8 mouse cellular contexts compared by ENCODE assay signal in the genomic region with DNA sequence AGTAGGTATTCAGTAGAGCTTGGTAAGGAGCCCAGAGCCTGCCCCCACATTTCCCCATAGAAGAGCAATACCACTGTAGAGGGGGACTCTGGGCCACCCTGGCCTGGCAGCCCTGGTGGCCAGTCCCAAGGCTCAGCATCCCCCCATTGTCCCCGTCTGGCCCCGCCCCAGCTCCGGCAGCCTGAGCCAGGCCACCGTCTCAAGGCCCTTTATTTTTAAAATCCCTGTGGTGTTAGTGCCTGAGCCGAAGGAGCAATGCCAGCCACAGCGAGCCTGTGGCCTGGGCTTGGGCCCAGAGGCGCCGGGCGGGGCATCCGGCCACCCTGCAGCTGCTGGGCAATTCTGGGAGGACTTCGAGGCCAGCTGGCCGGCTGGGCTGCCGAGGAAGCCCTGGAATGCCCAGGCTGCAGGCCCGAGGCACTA. TPM values are rescaled to one million over a fixed set of nuclear protein-coding genes. Genes with fewer than 3 reads are reported as not detected.
DNase-seq lines count a peak whose midpoint lies in the region; ATAC-seq and TF ChIP-seq lines count a peak whose summit lies in the region.

No protein-coding gene starts in this region.

- H3K9me3 ChIP-seq in forebrain, embryonic 12.5 days: no peaks in the 10 kb centered on the region
- H3K9me3 ChIP-seq in heart, embryonic 14.5 days (ENCODE audit: control insufficient read depth, low read length): no peaks in the 10 kb centered on the region
- H3K9me3 ChIP-seq in kidney, postnatal 0 days (replicated peaks; ENCODE audit: low read length): no peaks in the 10 kb centered on the region
- no peaks in the 10 kb centered on the region for H3K9me3 ChIP-seq in liver, embryonic 12.5 days (replicated peaks)
- no peaks in the 10 kb centered on the region for H3K9me3 ChIP-seq in neural tube, embryonic 15.5 days (replicated peaks)

- H3K79me2 ChIP-seq in liver, adult 2 months (ENCODE audit: control insufficient read depth, insufficient read depth, low read length): no peaks in the 10 kb centered on the region

- 9% methylated on average over 14 of the region's 14 CpGs for WGBS in liver, adult 2 months
- 7% methylated on average over 14 of the region's 14 CpGs for WGBS in forebrain, embryonic 12.5 days
- WGBS in heart, embryonic 14.5 days: 22% methylated on average over 14 of the region's 14 CpGs
- 16% methylated on average over 14 of the region's 14 CpGs for WGBS in kidney, postnatal 0 days
- WGBS in liver, embryonic 12.5 days (ENCODE audit: insufficient replicate concordance): 51% methylated on average over 14 of the region's 14 CpGs
- WGBS in neural tube, embryonic 15.5 days: 7% methylated on average over 14 of the region's 14 CpGs

- H3K9ac ChIP-seq in liver, adult 2 months (ENCODE audit: low read depth, low read length): peak overlapping the region; percentile 54
- peak overlapping the region; percentile 44; the same call in 1 of the 2 replicates for H3K9ac ChIP-seq in forebrain, embryonic 12.5 days
- peak overlapping the region; percentile 6 for H3K9ac ChIP-seq in heart, embryonic 14.5 days (ENCODE audit: low read length)
- H3K9ac ChIP-seq in kidney, postnatal 0 days (ENCODE audit: low read depth, low read length): peak overlapping the region; percentile 33; the same call in 1 of the 2 replicates
- H3K9ac ChIP-seq in liver, embryonic 12.5 days: no peak overlapping the region; the same call in 1 of the 2 replicates
- no peak overlapping the region for H3K9ac ChIP-seq in neural tube, embryonic 15.5 days (replicated peaks)

- DNase-seq in liver, adult 2 months (ENCODE audit: extremely low read depth, low read depth, low spot score): peak; percentile 80
- DNase-seq in liver: no peak
- DNase-seq in kidney, postnatal 0 days (ENCODE audit: low spot score): peak; percentile 80
- no peak for DNase-seq in c-Kit-positive CD71-positive TER-119-positive erythroid progenitor cells, embryonic 14.5 days (ENCODE audit: low spot score)

- no peak for TF ChIP-seq POLR2A in liver, adult 2 months (IDR thresholded peaks at IDR 0.05; ENCODE audit: extremely low read depth, insufficient read depth, low read length)

- no peak for TF ChIP-seq CTCF in liver, adult 2 months (IDR thresholded peaks at IDR 0.05; ENCODE audit: low read depth, low read length)
- no peak for TF ChIP-seq CTCF in kidney, postnatal 0 days (IDR thresholded peaks at IDR 0.05; ENCODE audit: low read depth)

- peak overlapping the region; percentile 10; the same call in 1 of the 2 replicates for H3K4me3 ChIP-seq in liver, adult 2 months (ENCODE audit: insufficient read depth, low read depth, low read length)
- no peak overlapping the region for H3K4me3 ChIP-seq in forebrain, embryonic 12.5 days (replicated peaks)
- H3K4me3 ChIP-seq in heart, embryonic 14.5 days (ENCODE audit: control insufficient read depth in 1 of 2, insufficient read depth in 1 of 2, low read depth in 1 of 2, low read length in 2 of 2): no peak overlapping the region
- H3K4me3 ChIP-seq in kidney, postnatal 0 days (replicated peaks; ENCODE audit: low read depth, low read length): no peak overlapping the region
- no peak overlapping the region for H3K4me3 ChIP-seq in liver, embryonic 12.5 days
- H3K4me3 ChIP-seq in neural tube, embryonic 15.5 days (replicated peaks): no peak overlapping the region

- H3K36me3 ChIP-seq in liver, adult 2 months (ENCODE audit: control insufficient read depth, insufficient read depth, low read length): no peaks in the 10 kb centered on the region
- no peaks in the 10 kb centered on the region for H3K36me3 ChIP-seq in forebrain, embryonic 12.5 days (replicated peaks)
- H3K36me3 ChIP-seq in heart, embryonic 14.5 days (ENCODE audit: control insufficient read depth, insufficient read depth, low read length): no peaks in the 10 kb centered on the region
- H3K36me3 ChIP-seq in kidney, postnatal 0 days (ENCODE audit: insufficient read depth, low read length): no peaks in the 10 kb centered on the region
- H3K36me3 ChIP-seq in liver, embryonic 12.5 days: no peaks in the 10 kb centered on the region
- H3K36me3 ChIP-seq in neural tube, embryonic 15.5 days: no peaks in the 10 kb centered on the region

- H3K4me2 ChIP-seq in forebrain, embryonic 12.5 days: 0 out of 2 replicates have a peak overlapping the region, but pooled peaks have one; percentile 4
- H3K4me2 ChIP-seq in heart, embryonic 14.5 days (ENCODE audit: low read length): peak overlapping the region; percentile 32; the same call in 1 of the 2 replicates
- peak overlapping the region; percentile 37 for H3K4me2 ChIP-seq in kidney, postnatal 0 days (ENCODE audit: low read length)
- peak overlapping the region; percentile 30; the same call in 1 of the 2 replicates for H3K4me2 ChIP-seq in liver, embryonic 12.5 days
- H3K4me2 ChIP-seq in neural tube, embryonic 15.5 days: no peak overlapping the region

- H3K27me3 ChIP-seq in liver, adult 2 months (ENCODE audit: control insufficient read depth, insufficient read depth, low read length): no peaks in the 10 kb centered on the region
- H3K27me3 ChIP-seq in forebrain, embryonic 12.5 days: peaks cover 31% of the 10 kb centered on the region
- no peaks in the 10 kb centered on the region for H3K27me3 ChIP-seq in heart, embryonic 14.5 days (ENCODE audit: control insufficient read depth, insufficient read depth, low read length)
- no peaks in the 10 kb centered on the region for H3K27me3 ChIP-seq in kidney, postnatal 0 days (ENCODE audit: insufficient read depth, low read length)
- peaks cover 23% of the 10 kb centered on the region for H3K27me3 ChIP-seq in liver, embryonic 12.5 days (replicated peaks)
- peaks cover 8% of the 10 kb centered on the region for H3K27me3 ChIP-seq in neural tube, embryonic 15.5 days (replicated peaks)

- H3K4me1 ChIP-seq in liver, adult 2 months (ENCODE audit: control insufficient read depth, insufficient read depth, low read length): peaks cover 35% of the 10 kb centered on the region
- peaks cover 39% of the 10 kb centered on the region for H3K4me1 ChIP-seq in forebrain, embryonic 12.5 days
- H3K4me1 ChIP-seq in heart, embryonic 14.5 days (ENCODE audit: control insufficient read depth in 2 of 2, insufficient read depth in 2 of 2, low read length in 2 of 2): peaks cover 45 to 48% of the 10 kb centered on the region in 2 experiments
- peaks cover 50% of the 10 kb centered on the region for H3K4me1 ChIP-seq in kidney, postnatal 0 days (replicated peaks; ENCODE audit: insufficient read depth, low read length)
- H3K4me1 ChIP-seq in liver, embryonic 12.5 days: peaks cover 64% of the 10 kb centered on the region
- H3K4me1 ChIP-seq in neural tube, embryonic 15.5 days: peaks cover 44% of the 10 kb centered on the region

- peak overlapping the region; percentile 71 for H3K27ac ChIP-seq in liver, adult 2 months (replicated peaks; ENCODE audit: insufficient read depth, low read depth, low read length)
- peak overlapping the region; percentile 73 for H3K27ac ChIP-seq in forebrain, embryonic 12.5 days
- peak overlapping the region; percentile 84 to 91 for H3K27ac ChIP-seq in heart, embryonic 14.5 days (replicated peaks in 1 of 2; ENCODE audit: control insufficient read depth in 1 of 2, insufficient read depth in 1 of 2, low read depth in 2 of 2, low read length in 2 of 2)
- H3K27ac ChIP-seq in kidney, postnatal 0 days: peak overlapping the region; percentile 90
- H3K27ac ChIP-seq in liver, embryonic 12.5 days: peak overlapping the region; percentile 80
- peak overlapping the region; percentile 77 for H3K27ac ChIP-seq in neural tube, embryonic 15.5 days (replicated peaks)

- ATAC-seq in forebrain, embryonic 12.5 days (ENCODE audit: low FRiP score): peak; percentile 45; the same call in 1 of the 2 replicates
- peak; percentile 46 for ATAC-seq in heart, embryonic 14.5 days (ENCODE audit: insufficient number of reproducible peaks, insufficient read depth, low FRiP score, low read depth)
- peak; percentile 58; the same call in 1 of the 2 replicates for ATAC-seq in kidney, postnatal 0 days (replicated peaks; ENCODE audit: low FRiP score, low read depth)
- peak; percentile 14; the same call in 1 of the 2 replicates for ATAC-seq in liver, embryonic 12.5 days
- peak; percentile 71 for ATAC-seq in neural tube, embryonic 15.5 days (ENCODE audit: low FRiP score)

RNA-seq across cellular contexts. Expression of gene Cdc42ep1, which starts 9.7 kb away (rescaled TPM):
- 6.5 and 8.5 TPM in 2 replicates for total RNA-seq in liver, adult 2 months (2014; rRNA removed)
- 39.7 and 42.7 TPM in 2 replicates for polyA plus RNA-seq in liver, adult 2 months (2012; rRNA removed)
- 7.7 and 8.4 TPM in 2 replicates for polyA plus RNA-seq in forebrain, embryonic 12.5 days (2016; fragmentation: Nextera tagmentation; extraction: Ambion mirVana)
- polyA plus RNA-seq in heart, embryonic 14.5 days (2014; fragmentation: Nextera tagmentation; extraction: Ambion mirVana): 29.0 and 30.1 TPM in 2 replicates
- polyA plus RNA-seq in kidney, postnatal 0 days (2015; fragmentation: Nextera tagmentation; extraction: Ambion mirVana): 51.4 and 57.1 TPM in 2 replicates
- 17.6 and 18.1 TPM in 2 replicates for polyA plus RNA-seq in liver, embryonic 12.5 days (2016; fragmentation: Nextera tagmentation; extraction: Ambion mirVana)
- 12.0 and 16.2 TPM in 2 replicates for polyA plus RNA-seq in neural tube, embryonic 15.5 days (2015; fragmentation: Nextera tagmentation; extraction: Ambion mirVana)

RNA-seq across cellular contexts. Expression of gene Lgals2, which starts 22.6 kb away (rescaled TPM):
- total RNA-seq in liver, adult 2 months (2014; rRNA removed): 0.55 TPM in 1 of 2 replicates, not detected in the other
- 0.57 TPM in 1 of 2 replicates, not detected in the other for polyA plus RNA-seq in liver, adult 2 months (2012; rRNA removed)
- not detected in 2 replicates for polyA plus RNA-seq in forebrain, embryonic 12.5 days (2016; fragmentation: Nextera tagmentation; extraction: Ambion mirVana)
- polyA plus RNA-seq in heart, embryonic 14.5 days (2014; fragmentation: Nextera tagmentation; extraction: Ambion mirVana): not detected in 2 replicates
- polyA plus RNA-seq in kidney, postnatal 0 days (2015; fragmentation: Nextera tagmentation; extraction: Ambion mirVana): 0.91 and 1.2 TPM in 2 replicates
- 7.0 and 9.5 TPM in 2 replicates for polyA plus RNA-seq in liver, embryonic 12.5 days (2016; fragmentation: Nextera tagmentation; extraction: Ambion mirVana)
- polyA plus RNA-seq in neural tube, embryonic 15.5 days (2015; fragmentation: Nextera tagmentation; extraction: Ambion mirVana): 26.1 TPM in 1 of 2 replicates, not detected in the other

RNA-seq across cellular contexts. Expression of gene Card10, which starts 29.9 kb away (rescaled TPM):
- 2.7 and 4.3 TPM in 2 replicates for total RNA-seq in liver, adult 2 months (2014; rRNA removed)
- polyA plus RNA-seq in liver, adult 2 months (2012; rRNA removed): 15.0 and 18.7 TPM in 2 replicates
- 2.0 and 2.1 TPM in 2 replicates for polyA plus RNA-seq in forebrain, embryonic 12.5 days (2016; fragmentation: Nextera tagmentation; extraction: Ambion mirVana)
- 6.5 and 7.1 TPM in 2 replicates for polyA plus RNA-seq in heart, embryonic 14.5 days (2014; fragmentation: Nextera tagmentation; extraction: Ambion mirVana)
- polyA plus RNA-seq in kidney, postnatal 0 days (2015; fragmentation: Nextera tagmentation; extraction: Ambion mirVana): 8.2 and 9.2 TPM in 2 replicates
- polyA plus RNA-seq in liver, embryonic 12.5 days (2016; fragmentation: Nextera tagmentation; extraction: Ambion mirVana): 2.3 and 2.5 TPM in 2 replicates
- 1.9 and 3.7 TPM in 2 replicates for polyA plus RNA-seq in neural tube, embryonic 15.5 days (2015; fragmentation: Nextera tagmentation; extraction: Ambion mirVana)

RNA-seq across cellular contexts. Expression of gene Gga1, which starts 44.3 kb away (rescaled TPM):
- total RNA-seq in liver, adult 2 months (2014; rRNA removed): 4.4 and 6.4 TPM in 2 replicates
- polyA plus RNA-seq in liver, adult 2 months (2012; rRNA removed): 34.9 and 42.7 TPM in 2 replicates
- 53.6 and 56.4 TPM in 2 replicates for polyA plus RNA-seq in forebrain, embryonic 12.5 days (2016; fragmentation: Nextera tagmentation; extraction: Ambion mirVana)
- polyA plus RNA-seq in heart, embryonic 14.5 days (2014; fragmentation: Nextera tagmentation; extraction: Ambion mirVana): 30.7 and 33.2 TPM in 2 replicates
- 41.5 and 42.8 TPM in 2 replicates for polyA plus RNA-seq in kidney, postnatal 0 days (2015; fragmentation: Nextera tagmentation; extraction: Ambion mirVana)
- polyA plus RNA-seq in liver, embryonic 12.5 days (2016; fragmentation: Nextera tagmentation; extraction: Ambion mirVana): 32.2 and 33.5 TPM in 2 replicates
- polyA plus RNA-seq in neural tube, embryonic 15.5 days (2015; fragmentation: Nextera tagmentation; extraction: Ambion mirVana): 42.6 and 44.1 TPM in 2 replicates

RNA-seq across cellular contexts. Expression of gene Mfng, which starts 59.4 kb away (rescaled TPM):
- 0.74 and 1.1 TPM in 2 replicates for total RNA-seq in liver, adult 2 months (2014; rRNA removed)
- polyA plus RNA-seq in liver, adult 2 months (2012; rRNA removed): 1.2 and 2.3 TPM in 2 replicates
- polyA plus RNA-seq in forebrain, embryonic 12.5 days (2016; fragmentation: Nextera tagmentation; extraction: Ambion mirVana): 137 and 147 TPM in 2 replicates
- 8.2 and 8.3 TPM in 2 replicates for polyA plus RNA-seq in heart, embryonic 14.5 days (2014; fragmentation: Nextera tagmentation; extraction: Ambion mirVana)
- 18.8 and 18.9 TPM in 2 replicates for polyA plus RNA-seq in kidney, postnatal 0 days (2015; fragmentation: Nextera tagmentation; extraction: Ambion mirVana)
- 11.0 and 11.7 TPM in 2 replicates for polyA plus RNA-seq in liver, embryonic 12.5 days (2016; fragmentation: Nextera tagmentation; extraction: Ambion mirVana)
- 14.5 and 22.6 TPM in 2 replicates for polyA plus RNA-seq in neural tube, embryonic 15.5 days (2015; fragmentation: Nextera tagmentation; extraction: Ambion mirVana)

Comparison
In these comparisons a context has a peak if more than half of its experiments do, and no peak if none do; other contexts are left out.
1. DNase-seq: peak in liver, adult 2 months (single experiment) and kidney, postnatal 0 days (single experiment); none in liver (single experiment) and c-Kit-positive CD71-positive TER-119-positive erythroid progenitor cells, embryonic 14.5 days (single experiment).
2. H3K9ac ChIP-seq: peak in liver, adult 2 months (single experiment), forebrain, embryonic 12.5 days (single experiment), heart, embryonic 14.5 days (single experiment) and kidney, postnatal 0 days (single experiment); none in liver, embryonic 12.5 days (single experiment) and neural tube, embryonic 15.5 days (single experiment).
3. ATAC-seq: peak in every context shown above with its lines; median percentile 71 in neural tube, embryonic 15.5 days; 58 in kidney, postnatal 0 days; 46 in heart, embryonic 14.5 days; 45 in forebrain, embryonic 12.5 days; 14 in liver, embryonic 12.5 days.
4. Peak in every context shown above with its lines, with median percentiles within 50 percentile points of each other: H3K27ac ChIP-seq.